Mouse (Mus musculus): Measurements from ENCODE around the gene Upk1a. TPM values are rescaled to one million over a fixed set of nuclear protein-coding genes. Genes with fewer than 3 reads are reported as not detected.

Gene Upk1a
- polyA plus RNA-seq, 2 experiments: 1.2 to 5.7 TPM

DNA sequence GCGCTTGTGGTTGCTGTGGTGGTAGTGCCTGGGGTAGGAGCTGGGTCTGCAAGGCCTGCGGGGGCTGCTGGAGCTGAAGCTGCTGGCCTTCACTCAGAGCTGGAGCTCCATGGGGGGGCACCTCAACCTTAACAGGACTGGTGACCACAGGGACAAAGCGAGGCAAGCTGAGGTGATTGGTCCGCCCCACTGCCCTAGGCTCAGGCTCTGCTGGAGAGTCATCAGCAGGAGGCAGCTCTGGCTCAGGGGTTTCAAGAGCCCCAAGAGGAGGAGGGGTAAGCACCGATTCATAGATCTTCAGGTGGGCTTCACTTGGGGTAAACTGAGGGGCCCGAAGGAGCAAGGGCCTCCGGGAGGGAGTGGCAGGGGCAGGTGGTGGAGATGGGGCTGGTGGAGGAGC lies 27.5 kb downstream of the Upk1a start:
- ATAC-seq (ENCODE audit: low FRiP score, low read depth) (no peak), DNase-seq (ENCODE audit: low spot score) (no peak)
- Histone ChIP-seq H3K4me3 (replicated peaks; ENCODE audit: low read length) (no peak overlapping the region), H3K4me1 (ENCODE audit: control insufficient read depth, insufficient read depth, low read length) (peaks cover 14% of the 10 kb centered on the region), H3K9me3 (ENCODE audit: control insufficient read depth, low read length) (no peaks in the 10 kb centered on the region), H3K9ac (ENCODE audit: low read depth, low read length, severe bottlenecking) (no peak overlapping the region), H3K27me3 (ENCODE audit: control insufficient read depth, insufficient read depth, low read length) (no peaks in the 10 kb centered on the region), H3K36me3 (ENCODE audit: control insufficient read depth, insufficient read depth, low read length) (peaks cover 66% of the 10 kb centered on the region), H3K27ac (replicated peaks; ENCODE audit: low read depth, low read length) (no peak overlapping the region), H3K4me2 (replicated peaks; ENCODE audit: low read depth, low read length, severe bottlenecking) (no peak overlapping the region)
- TF ChIP-seq POLR2A (IDR thresholded peaks at IDR 0.05; ENCODE audit: borderline replicate concordance, extremely low read depth, insufficient read depth, insufficient read length): no peak
- WGBS: 95% methylated on average over 7 of the region's 7 CpGs

DNA sequence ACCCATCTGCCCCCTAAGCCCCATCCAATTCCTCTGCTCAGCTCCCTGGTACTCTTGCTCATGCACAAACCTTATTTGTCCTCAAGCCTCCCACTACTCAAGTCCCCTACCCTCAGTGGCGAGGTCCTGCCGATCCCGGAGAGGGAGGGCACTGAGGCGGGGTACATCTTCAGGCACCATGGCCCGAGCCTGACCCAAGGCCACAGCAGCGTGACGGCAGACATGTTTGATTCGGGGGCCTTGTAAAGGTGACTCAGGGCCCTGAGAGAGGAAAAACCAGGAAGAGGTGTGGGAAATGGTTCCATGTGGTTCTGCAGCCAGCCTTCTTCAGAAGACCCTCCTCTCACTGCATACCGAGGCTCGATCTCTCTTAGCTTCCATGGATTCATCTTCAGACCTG lies 28.3 kb downstream of the Upk1a start:
- Histone ChIP-seq H3K27ac (replicated peaks; ENCODE audit: low read depth, low read length) (no peak overlapping the region), H3K36me3 (ENCODE audit: control insufficient read depth, insufficient read depth, low read length) (peaks cover 74% of the 10 kb centered on the region), H3K4me3 (replicated peaks; ENCODE audit: low read length) (no peak overlapping the region), H3K27me3 (ENCODE audit: control insufficient read depth, insufficient read depth, low read length) (no peaks in the 10 kb centered on the region), H3K9me3 (ENCODE audit: control insufficient read depth, low read length) (no peaks in the 10 kb centered on the region), H3K4me1 (ENCODE audit: control insufficient read depth, insufficient read depth, low read length) (peaks cover 11% of the 10 kb centered on the region), H3K4me2 (replicated peaks; ENCODE audit: low read depth, low read length, severe bottlenecking) (no peak overlapping the region), H3K9ac (ENCODE audit: low read depth, low read length, severe bottlenecking) (no peak overlapping the region)
- ATAC-seq (ENCODE audit: low FRiP score, low read depth) (no peak), DNase-seq (ENCODE audit: low spot score) (no peak)
- WGBS: 97% methylated on average over 10 of the region's 10 CpGs
- no peak for TF ChIP-seq POLR2A (IDR thresholded peaks at IDR 0.05; ENCODE audit: borderline replicate concordance, extremely low read depth, insufficient read depth, insufficient read length)

DNA sequence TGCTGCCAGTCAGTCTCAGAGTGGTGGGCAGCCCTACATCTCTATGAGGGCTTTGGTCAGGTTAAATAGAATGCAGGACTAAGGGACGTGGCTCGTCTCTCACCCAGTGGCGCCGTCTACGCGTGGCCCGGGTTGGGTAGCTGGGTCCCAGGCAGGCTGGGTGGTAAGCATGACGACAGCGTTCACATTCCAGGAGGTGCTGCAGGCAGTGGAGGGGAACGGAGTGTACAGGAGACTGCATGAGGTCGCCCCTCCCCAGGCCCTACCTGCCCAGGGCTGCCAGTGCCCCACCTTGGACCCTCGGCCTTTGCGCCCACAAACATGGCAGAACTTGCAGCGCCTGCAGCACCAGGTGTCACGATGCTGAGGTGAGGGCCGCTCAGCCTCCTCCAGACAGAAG lies 31.1 kb downstream of the Upk1a start:
- WGBS: 95% methylated on average over 16 of the region's 16 CpGs
- Histone ChIP-seq H3K9me3 (ENCODE audit: control insufficient read depth, low read length) (no peaks in the 10 kb centered on the region), H3K27ac (replicated peaks; ENCODE audit: low read depth, low read length) (no peak overlapping the region), H3K4me2 (replicated peaks; ENCODE audit: low read depth, low read length, severe bottlenecking) (no peak overlapping the region), H3K36me3 (ENCODE audit: control insufficient read depth, insufficient read depth, low read length) (peaks cover 100% of the 10 kb centered on the region), H3K4me1 (ENCODE audit: control insufficient read depth, insufficient read depth, low read length) (0 out of 2 replicates have a peak, but pooled peaks cover under 1% of the 10 kb centered on the region), H3K4me3 (replicated peaks; ENCODE audit: low read length) (no peak overlapping the region), H3K27me3 (ENCODE audit: control insufficient read depth, insufficient read depth, low read length) (no peaks in the 10 kb centered on the region), H3K9ac (ENCODE audit: low read depth, low read length, severe bottlenecking) (no peak overlapping the region)
- TF ChIP-seq POLR2A (IDR thresholded peaks at IDR 0.05; ENCODE audit: borderline replicate concordance, extremely low read depth, insufficient read depth, insufficient read length): no peak
- ATAC-seq (ENCODE audit: low FRiP score, low read depth) (no peak), DNase-seq (ENCODE audit: low spot score) (no peak)

DNA sequence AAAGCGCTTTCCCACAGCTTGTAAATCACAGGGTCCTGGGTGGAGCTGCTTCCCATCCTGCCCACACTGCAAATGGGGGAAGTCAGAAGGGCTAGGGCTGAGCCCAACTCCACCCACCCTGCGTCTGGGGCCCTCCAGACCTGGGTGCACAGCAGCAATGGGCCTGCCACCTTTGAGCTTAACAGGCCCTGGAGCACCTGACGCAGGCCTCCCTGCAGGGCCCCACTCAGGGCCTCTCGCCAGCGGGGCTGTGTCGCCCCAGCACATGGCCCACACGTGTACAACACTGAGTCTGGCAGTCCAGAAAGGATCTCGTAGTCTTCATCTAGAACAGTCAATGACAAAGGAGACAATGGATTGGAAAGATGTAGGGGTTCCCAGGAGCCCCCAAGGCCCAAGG lies 32.7 kb downstream of the Upk1a start:
- Histone ChIP-seq H3K4me1 (ENCODE audit: control insufficient read depth, insufficient read depth, low read length) (no peaks in the 10 kb centered on the region), H3K9ac (ENCODE audit: low read depth, low read length, severe bottlenecking) (no peak overlapping the region), H3K27ac (replicated peaks; ENCODE audit: low read depth, low read length) (no peak overlapping the region), H3K27me3 (ENCODE audit: control insufficient read depth, insufficient read depth, low read length) (no peaks in the 10 kb centered on the region), H3K9me3 (ENCODE audit: control insufficient read depth, low read length) (no peaks in the 10 kb centered on the region), H3K4me2 (replicated peaks; ENCODE audit: low read depth, low read length, severe bottlenecking) (no peak overlapping the region), H3K36me3 (ENCODE audit: control insufficient read depth, insufficient read depth, low read length) (peaks cover 100% of the 10 kb centered on the region), H3K4me3 (replicated peaks; ENCODE audit: low read length) (no peak overlapping the region)
- DNase-seq (ENCODE audit: low spot score) (no peak), ATAC-seq (ENCODE audit: low FRiP score, low read depth) (no peak)
- WGBS: 92% methylated on average over 8 of the region's 8 CpGs
- no peak for TF ChIP-seq POLR2A (IDR thresholded peaks at IDR 0.05; ENCODE audit: borderline replicate concordance, extremely low read depth, insufficient read depth, insufficient read length)

DNA sequence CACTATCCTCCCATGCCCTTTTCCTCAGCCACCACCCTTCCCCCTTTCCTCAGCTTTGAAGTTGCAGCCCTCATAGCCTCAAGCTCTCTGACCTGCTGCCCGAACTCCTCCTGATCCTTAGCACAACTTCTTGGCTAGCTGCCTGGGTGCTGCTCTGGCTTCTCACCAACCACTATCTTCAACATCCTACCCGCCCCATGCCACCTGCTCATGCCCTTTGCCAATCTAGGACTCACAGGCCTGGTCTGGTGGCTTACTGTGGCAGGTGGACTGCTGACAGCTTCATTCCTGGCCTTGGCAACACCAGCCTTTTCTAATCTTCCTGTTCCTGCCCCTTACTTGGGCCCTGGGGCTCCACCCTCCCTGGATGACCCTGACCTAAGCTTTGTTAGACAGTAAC lies 39.7 kb downstream of the Upk1a start:
- Histone ChIP-seq H3K9me3 (ENCODE audit: control insufficient read depth, low read length) (no peaks in the 10 kb centered on the region), H3K36me3 (ENCODE audit: control insufficient read depth, insufficient read depth, low read length) (peaks cover 98% of the 10 kb centered on the region), H3K27ac (replicated peaks; ENCODE audit: low read depth, low read length) (no peak overlapping the region), H3K9ac (ENCODE audit: low read depth, low read length, severe bottlenecking) (no peak overlapping the region), H3K4me2 (replicated peaks; ENCODE audit: low read depth, low read length, severe bottlenecking) (no peak overlapping the region), H3K4me1 (ENCODE audit: control insufficient read depth, insufficient read depth, low read length) (no peaks in the 10 kb centered on the region), H3K4me3 (replicated peaks; ENCODE audit: low read length) (no peak overlapping the region), H3K27me3 (ENCODE audit: control insufficient read depth, insufficient read depth, low read length) (no peaks in the 10 kb centered on the region)
- TF ChIP-seq POLR2A (IDR thresholded peaks at IDR 0.05; ENCODE audit: borderline replicate concordance, extremely low read depth, insufficient read depth, insufficient read length): no peak
- WGBS: 83% methylated on average over 2 of the region's 2 CpGs
- DNase-seq (ENCODE audit: low spot score) (no peak), ATAC-seq (ENCODE audit: low FRiP score, low read depth) (no peak)

DNA sequence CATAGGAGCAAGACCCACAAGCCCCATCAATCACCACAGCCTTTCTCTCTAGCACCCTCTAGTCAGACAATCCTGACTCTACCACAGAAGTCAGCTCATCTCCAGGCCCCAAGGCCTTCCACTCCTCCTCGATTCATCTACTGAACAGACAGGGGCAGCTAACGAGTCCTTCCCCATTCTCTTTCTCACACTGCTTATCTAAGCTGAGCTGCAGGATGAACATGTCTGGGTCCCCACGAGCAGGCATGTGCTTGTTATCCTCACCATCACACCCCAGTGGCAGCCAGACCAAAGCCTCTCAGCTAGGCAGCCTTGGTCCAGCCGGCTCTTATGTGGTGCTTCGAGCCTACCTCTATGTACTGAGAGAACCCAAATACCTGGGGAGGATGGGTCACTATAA lies 40.3 kb downstream of the Upk1a start:
- Histone ChIP-seq H3K4me2 (replicated peaks; ENCODE audit: low read depth, low read length, severe bottlenecking) (no peak overlapping the region), H3K9me3 (ENCODE audit: control insufficient read depth, low read length) (no peaks in the 10 kb centered on the region), H3K36me3 (ENCODE audit: control insufficient read depth, insufficient read depth, low read length) (peaks cover 95% of the 10 kb centered on the region), H3K27me3 (ENCODE audit: control insufficient read depth, insufficient read depth, low read length) (no peaks in the 10 kb centered on the region), H3K9ac (ENCODE audit: low read depth, low read length, severe bottlenecking) (no peak overlapping the region), H3K27ac (replicated peaks; ENCODE audit: low read depth, low read length) (no peak overlapping the region), H3K4me1 (ENCODE audit: control insufficient read depth, insufficient read depth, low read length) (no peaks in the 10 kb centered on the region), H3K4me3 (replicated peaks; ENCODE audit: low read length) (no peak overlapping the region)
- TF ChIP-seq POLR2A (IDR thresholded peaks at IDR 0.05; ENCODE audit: borderline replicate concordance, extremely low read depth, insufficient read depth, insufficient read length): no peak
- ATAC-seq (ENCODE audit: low FRiP score, low read depth): no peak
- 90% methylated on average over 5 of the region's 5 CpGs for WGBS
- DNase-seq (ENCODE audit: low spot score): no peak

Data from limb, embryonic 14.5 days (tissue).